Mouse (Mus musculus): ENCODE measurements around the gene Ndufaf2.

Gene Ndufaf2

DNA sequence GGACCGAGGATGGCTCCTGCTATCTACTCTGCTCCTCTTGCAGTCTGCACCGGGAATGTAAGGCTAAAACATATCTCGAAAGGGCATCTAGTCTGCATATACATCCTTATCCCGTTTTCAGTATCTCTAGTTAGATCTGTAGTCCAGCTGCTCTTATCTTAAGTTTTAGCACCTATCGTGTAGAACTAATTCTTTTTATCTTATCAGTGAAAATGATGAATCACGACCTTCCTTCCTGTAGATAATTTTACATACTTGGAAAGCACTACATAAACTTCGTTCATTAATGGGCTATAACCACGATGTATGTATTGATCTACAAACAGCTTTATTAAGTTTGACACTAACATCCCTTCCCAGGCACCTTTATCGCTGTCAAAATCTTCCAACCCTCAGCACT lies 118.5 kb downstream of the Ndufaf2 start:
- no peak for DNase-seq (ENCODE audit: low read depth, low spot score)

DNA sequence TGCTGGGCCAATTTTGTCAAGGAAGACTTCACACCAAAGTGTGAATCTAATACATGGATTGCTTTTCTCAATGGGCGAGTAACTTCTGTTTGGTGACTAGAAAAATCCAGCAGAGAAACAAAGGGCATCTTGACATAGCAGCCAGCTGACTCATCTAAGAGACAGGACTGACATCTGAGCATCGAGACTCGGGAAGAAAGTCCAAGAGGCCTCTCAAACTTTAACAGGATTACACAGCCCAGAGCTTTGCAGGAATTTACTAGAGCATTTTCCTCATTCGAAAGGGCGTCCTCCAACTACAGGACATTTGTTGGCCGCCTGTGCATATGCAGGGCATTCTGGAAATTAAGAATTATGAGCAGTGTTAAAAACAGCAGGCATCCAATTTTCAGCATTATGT lies 119.0 kb downstream of the Ndufaf2 start:
- no peak for DNase-seq (ENCODE audit: low read depth, low spot score)

DNA sequence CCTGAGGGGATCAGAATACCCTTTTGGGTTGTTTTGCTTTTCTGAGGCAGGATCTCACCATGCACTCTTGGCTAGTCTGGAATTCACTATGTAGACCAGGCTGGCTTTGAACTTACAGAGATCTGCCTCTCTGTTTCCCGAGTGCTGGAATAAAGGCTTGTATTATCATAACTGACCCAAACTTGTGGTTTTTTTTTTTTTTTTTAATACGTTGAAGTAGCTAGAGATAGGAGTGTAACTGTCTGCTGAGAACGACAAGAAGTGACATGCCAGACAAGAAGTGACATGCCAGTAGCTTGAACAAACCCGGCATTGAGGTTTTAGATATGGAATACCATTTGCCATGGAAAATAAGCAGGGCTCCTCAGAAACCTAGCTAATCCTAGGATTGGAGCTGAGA lies 125.6 kb downstream of the Ndufaf2 start:
- no peak for DNase-seq (ENCODE audit: low read depth, low spot score)

DNA sequence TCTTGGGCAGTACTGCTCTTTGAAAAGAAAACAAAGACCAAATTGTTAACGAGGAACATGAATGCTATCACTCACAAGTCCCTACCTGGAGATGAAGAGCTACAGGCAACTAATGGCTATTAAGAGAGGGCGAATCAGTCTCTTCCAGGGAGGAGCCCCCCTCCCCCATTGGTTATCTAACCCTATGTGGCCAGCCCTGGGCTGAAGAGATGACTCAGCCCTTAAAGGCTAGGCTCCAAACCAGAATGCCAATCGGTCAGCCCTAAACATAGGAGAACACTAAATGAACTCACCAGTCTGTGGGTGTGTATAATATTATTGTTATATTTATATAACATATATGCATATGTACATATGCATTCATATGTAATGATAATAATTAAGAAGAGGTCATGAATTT lies 132.6 kb downstream of the Ndufaf2 start:
- no peak for DNase-seq (ENCODE audit: low read depth, low spot score)

- no peak for DNase-seq (ENCODE audit: low read depth, low spot score)
Observed at GRCm38 (mm10) chr13:108017349-108017748, 141.1 kb downstream of the Ndufaf2 start.

DNA sequence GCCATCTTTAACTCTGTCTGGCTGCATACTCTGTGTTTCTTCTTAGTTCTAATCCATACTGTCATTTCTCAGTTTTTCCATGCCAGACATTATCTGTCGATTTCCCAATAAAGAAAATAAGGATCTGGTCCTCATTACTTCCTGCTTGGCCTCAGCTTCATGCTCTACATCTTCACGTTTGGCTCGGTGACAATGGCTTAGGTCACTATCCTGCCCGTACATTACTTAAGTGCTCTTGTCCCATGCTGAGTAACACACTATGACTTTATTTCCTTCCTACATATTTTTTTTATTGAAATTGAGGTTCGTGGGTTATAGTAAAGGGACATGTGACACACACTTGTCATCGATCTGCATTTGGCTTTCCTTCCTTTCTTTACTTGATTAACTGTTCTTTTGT lies 143.3 kb downstream of the Ndufaf2 start:
- DNase-seq (ENCODE audit: low read depth, low spot score) = no peak

GRCm38 (mm10) chr13:108013839-108014238 lies 144.6 kb downstream of the Ndufaf2 start:
- no peak for DNase-seq (ENCODE audit: low read depth, low spot score)

- DNase-seq (ENCODE audit: low read depth, low spot score) = no peak
Observed at GRCm38 (mm10) chr13:108013110-108013509, 145.3 kb downstream of the Ndufaf2 start.

DNA sequence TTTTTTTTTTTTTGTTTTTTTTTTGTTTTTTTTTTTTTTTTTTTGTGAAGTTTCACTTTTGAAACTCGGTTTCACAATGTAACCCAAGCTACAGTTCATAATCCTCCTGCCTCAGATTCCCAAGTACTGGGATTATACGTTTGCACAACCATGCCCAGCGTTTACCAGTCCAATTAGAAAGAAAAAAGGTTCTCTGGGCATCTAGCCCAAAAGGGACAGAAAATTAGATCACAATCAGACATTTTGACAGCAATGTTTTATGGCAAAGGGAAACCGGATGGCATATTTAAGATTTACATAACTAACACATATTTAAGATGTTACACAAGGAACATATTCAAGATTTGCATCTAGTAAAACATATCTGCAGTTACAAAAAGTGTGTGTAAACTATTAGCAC lies 150.6 kb downstream of the Ndufaf2 start:
- no peak for DNase-seq (ENCODE audit: low read depth, low spot score)

- DNase-seq (ENCODE audit: low read depth, low spot score) = no peak
Observed at GRCm38 (mm10) chr13:107996301-107996700, 162.1 kb downstream of the Ndufaf2 start.

DNA sequence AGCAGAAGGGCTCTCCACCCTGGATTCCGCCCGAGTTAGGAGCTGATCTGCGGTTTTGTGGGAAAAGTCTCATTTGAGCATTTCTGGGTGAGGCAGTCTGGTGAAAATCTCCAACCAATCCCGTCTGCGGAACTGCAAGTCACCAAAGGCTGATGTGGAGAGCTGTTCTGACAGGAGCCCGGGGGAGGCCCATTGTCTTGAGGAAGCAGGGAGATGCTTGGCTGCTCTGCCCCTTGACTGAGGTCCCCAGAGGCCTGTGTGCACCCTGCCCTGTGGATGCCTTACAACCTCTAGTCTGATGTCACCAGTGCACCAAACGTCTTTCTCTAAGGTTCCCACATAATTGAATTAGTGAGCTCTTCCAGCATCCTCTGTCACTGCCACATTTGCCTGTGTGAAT lies 163.2 kb downstream of the Ndufaf2 start:
- no peak for DNase-seq (ENCODE audit: low read depth, low spot score)

- DNase-seq (ENCODE audit: low read depth, low spot score) = no peak
Observed at GRCm38 (mm10) chr13:107992573-107992972, 165.8 kb downstream of the Ndufaf2 start.

DNA sequence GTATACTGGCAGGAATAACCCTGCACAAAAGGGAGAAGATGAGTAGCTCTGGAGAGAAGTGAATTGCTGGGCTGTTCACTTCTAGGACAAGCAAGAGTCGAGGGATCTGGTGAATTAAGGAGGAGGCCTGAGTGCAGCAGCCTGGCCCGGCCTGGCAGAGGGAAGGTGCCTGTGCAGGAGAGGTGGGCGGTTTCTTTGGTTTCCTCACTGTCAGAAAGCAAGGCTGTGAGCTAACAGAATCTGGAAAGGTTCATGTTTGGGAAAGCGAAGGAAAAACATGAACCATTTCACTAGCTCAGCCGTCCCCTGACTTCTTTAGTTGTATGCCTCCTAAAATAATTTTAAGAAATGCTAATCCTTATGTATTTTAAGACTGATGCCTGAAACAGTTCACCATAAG lies 173.8 kb downstream of the Ndufaf2 start:
- no peak for DNase-seq (ENCODE audit: low read depth, low spot score)

DNA sequence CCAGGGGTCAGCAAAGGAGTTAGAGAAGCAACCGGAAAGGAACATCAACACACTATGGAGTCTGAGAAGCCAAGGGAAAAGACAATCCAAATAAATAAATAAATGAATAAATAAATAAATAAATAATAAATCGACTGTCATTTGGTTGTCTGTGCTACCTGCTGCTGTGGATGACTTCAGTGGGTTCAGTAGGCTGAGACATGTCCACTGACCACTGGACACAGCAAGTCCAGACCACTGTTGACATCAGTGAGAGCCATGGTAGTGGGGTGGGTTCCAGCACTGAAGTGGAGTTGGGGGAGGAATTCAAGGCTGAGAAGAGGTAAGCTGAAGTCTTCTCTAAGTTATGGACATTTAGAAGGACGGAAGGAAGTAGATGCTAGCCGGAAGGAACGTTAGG lies 174.2 kb downstream of the Ndufaf2 start:
- DNase-seq (ENCODE audit: low read depth, low spot score) = no peak

DNA sequence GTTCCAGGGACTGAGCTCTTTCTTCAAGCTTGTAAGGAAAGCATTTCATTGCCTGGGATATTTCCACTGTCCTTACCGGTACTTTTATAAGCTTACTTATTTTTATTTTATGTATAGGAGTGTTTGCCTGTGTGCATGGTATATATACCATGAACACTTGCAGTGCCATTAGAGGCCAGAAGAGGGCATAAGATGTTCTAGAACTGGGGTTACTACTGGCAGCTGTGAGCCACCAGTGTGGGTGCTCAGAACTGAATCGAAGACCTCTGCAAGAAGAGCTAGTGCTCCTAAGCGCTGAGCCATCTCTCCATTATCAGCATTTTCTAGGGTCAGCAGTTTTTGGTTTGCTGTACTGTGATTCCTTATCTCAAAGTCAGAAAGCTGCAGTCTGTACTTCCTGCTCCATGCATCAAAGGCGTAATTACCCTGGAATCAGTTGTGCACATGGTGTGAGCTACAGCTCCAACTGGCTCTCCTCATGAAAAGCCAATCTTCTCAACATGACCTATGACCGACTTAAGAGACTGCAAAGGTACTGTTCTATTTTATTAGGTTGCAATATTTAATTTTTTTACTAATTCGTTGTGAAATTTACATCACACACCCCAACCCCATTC lies 175.1 kb downstream of the Ndufaf2 start:
- DNase-seq (ENCODE audit: low read depth, low spot score) = no peak

DNA sequence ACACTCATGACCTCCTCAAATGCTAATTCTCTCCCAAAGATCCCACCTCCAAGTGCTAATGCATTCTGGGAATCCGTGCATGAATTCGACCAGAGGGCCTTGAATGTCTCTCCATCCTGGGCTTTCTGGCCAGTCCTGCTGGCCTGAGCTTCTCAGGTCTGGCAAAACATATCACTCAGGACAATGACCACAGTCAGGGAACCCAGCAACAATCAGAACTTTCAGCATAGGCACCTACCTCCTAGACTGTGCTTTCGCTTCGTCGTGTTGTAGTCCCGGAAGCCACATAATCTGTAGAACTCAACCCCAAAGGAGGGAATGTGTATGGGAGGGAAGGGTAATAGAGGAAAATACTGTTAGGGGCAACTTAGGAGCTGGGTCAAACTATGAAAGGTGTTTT lies 179.0 kb downstream of the Ndufaf2 start:
- DNase-seq (ENCODE audit: low read depth, low spot score) = no peak

DNA sequence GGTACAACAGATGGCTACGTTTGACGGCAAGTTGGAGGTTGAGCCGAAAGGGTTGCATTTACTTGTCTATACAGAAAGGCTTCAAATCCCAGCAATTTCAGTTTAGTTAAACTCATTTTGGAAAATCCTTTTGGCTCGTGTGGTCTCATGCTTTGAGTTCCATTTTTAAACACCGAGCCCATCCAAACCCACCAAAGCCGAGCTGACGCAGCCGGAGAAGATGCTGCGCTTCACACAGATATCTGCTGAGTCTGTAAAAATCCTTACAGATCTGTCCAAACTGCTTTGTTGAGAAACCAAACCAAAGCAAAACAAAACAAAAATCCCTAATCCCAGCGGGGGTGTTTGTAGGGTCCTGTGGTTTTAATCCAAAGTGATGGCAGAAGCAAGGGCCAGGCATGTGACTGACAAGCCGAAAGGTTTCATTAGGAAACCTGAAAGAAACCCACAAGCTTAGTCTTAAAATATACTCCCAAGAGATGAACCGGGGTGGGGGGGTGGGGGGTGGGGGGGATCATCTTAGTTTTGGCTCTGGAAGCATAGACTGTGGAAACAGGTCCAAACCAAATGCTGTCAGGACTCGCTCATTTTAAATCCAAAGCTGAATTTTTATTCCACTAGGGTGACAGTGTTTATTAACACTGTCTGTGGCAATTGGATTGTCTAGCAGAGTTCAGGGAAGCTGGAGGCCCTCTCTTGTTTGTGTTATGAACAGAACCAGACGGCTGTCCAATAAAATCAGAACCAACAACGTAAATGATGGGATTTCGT lies 181.4 kb downstream of the Ndufaf2 start:
- DNase-seq (ENCODE audit: low read depth, low spot score) = no peak

DNA sequence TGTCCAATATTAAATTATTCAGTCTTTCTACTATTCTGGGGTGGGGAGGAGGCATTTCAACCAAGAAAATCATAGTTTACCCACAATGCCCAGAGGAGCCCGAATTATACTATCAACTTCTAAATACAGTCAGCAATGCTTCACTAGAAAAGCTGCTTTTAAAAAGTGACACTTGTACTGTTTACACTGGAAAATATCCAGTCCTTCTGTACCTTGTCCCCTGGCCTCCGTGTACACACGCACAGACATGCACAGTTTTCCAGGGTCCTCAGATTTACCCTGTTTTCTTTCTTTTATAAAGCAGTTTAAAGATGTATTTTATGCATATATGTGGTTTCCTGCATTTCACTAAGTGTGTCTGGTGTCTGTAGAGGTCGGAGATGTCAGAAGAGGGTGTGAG lies 186.0 kb downstream of the Ndufaf2 start:
- DNase-seq (ENCODE audit: low read depth, low spot score) = no peak

DNA sequence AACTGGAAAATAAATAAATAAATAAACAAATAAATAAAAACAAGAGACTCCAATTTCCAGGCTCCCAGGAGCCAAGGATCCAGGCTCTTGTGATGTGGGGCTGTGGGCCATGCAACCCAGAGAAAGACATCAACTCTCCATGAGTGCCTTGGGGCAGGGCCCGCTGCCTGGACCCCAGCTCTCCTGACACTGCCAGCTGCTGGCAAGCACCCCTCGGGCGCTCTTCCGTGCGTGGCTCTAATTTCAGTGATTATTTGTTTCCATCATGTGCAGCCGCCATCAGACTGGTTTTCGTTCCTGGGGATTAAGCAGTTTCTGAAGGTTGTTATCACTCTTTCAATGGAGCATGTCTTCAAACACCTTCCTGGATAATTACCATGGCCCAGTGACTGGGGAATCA lies 186.6 kb downstream of the Ndufaf2 start:
- DNase-seq (ENCODE audit: low read depth, low spot score) = no peak

GRCm38 (mm10) chr13:107970422-107971142 lies 187.8 kb downstream of the Ndufaf2 start:
- DNase-seq (ENCODE audit: low read depth, low spot score) = no peak

GRCm38 (mm10) chr13:107969961-107970391 lies 188.4 kb downstream of the Ndufaf2 start:
- DNase-seq (ENCODE audit: low read depth, low spot score) = no peak

- DNase-seq (ENCODE audit: low read depth, low spot score) = no peak
Observed at GRCm38 (mm10) chr13:107964616-107965015, 193.8 kb downstream of the Ndufaf2 start.

DNA sequence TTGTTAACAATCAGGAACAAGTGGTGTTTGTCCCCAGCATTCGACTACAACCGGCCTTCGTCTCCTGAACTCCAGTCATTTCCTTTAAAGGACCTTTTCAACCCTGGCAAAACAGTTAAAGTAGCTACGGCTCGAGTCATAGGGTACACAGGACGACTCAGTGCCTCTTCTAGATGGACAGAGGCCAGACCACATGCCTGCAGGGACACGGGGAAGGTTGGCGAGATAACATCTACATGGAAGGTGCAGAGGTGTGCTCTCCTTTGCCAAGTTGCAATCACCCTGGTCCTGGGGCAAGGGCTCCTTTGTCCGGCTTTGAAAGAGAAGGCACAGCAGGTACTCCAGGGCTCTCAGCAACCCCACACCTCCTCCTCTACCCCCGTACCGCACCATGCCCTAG lies 195.0 kb downstream of the Ndufaf2 start:
- no peak for DNase-seq (ENCODE audit: low read depth, low spot score)
